Mouse (Mus musculus) gastrocnemius, adult 2 months (tissue): ENCODE results near the gene Ppp1r12c. TPM values are rescaled to one million over a fixed set of nuclear protein-coding genes. Genes with fewer than 3 reads are reported as not detected.
"Not testable (repeated sequence)": the region's sequence is repeated elsewhere in the genome, so short reads cannot be mapped to it uniquely, and the experiment has no call there.

ENCODE experiments used
- DNase-seq: peaks from one replicate; pipeline ENCODE4 v3.0.0; 2022
- H3K27ac ChIP-seq: fragments of 200-600 bp; 2 replicates; pipeline ENCODE4 v1.8.1; 2022; ENCODE audit warnings: mild to moderate bottlenecking
- H3K4me3 ChIP-seq: fragments of 200-600 bp; 2 replicates; pipeline ENCODE4 v1.8.1; 2022; ENCODE audit warnings: mild to moderate bottlenecking, moderate library complexity
- CTCF ChIP-seq: fragments of 200-600 bp; IDR thresholded peaks from 2 replicates; pipeline ENCODE4 v1.8.1; 2022; ENCODE audit warnings: antibody characterized with exemption, mild to moderate bottlenecking, moderate library complexity
- intact Hi-C: fragments of 180-260 bp; cut with DNase I; formaldehyde crosslinking; loops from one replicate; pipeline ENCODE4 v1.15.1; 2025
- total RNA-seq, 2 experiments: library from RNA; stranded (reverse); gene quantifications; 2 replicates each; pipeline ENCODE4 v1.2.3; 2021

Gene Ppp1r12c
- total RNA-seq, 2 experiments from 2014 or later = 17.8 to 24.8 TPM

DNA sequence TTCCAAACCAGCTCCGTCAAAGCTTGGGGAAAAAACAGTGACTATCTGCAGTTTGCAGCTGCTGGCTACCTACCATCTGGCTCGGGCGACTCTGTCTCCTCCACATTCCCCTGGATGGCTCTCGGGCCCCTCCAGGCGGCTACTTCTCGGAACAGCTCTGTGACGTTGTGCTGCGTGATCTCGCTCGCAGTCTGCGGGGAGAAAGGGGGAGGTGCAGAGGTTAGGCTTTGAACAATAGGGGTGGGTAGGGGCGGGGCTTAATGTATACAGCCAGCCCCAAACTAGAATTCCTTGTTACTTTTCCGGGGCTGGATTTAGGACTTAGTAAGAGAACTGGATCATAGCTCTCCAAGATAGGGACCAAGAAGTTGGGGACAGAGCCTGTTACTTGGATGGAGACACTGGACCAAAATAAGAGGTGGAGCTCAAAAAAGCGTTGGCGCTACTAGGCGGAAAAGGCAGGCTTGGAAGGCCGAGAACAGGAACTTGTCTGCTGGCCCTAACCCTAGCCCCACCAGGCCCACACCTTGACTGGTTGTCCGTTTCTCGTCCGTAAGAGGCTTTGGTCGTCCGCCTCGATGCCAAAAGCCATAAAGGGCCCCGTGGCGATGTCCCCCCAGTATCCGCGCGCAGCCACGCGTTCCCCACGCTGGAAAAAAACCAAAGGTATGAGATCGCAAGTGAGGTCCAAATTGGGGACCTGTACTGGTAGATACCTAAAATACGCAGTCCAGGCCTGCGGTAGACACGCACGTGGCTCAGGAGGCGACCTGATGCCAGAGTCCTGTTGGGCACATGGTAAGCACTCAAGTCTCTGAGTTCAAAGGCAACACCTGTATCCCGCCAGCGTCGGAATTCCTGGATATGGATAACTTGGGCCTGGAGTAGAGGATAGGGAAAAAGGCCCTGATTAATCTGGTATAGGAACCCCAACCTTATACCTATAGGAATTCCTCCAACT is 25.1 kb upstream of the Ppp1r12c start:
- intact Hi-C loops = no loop called here
- peak; percentile 63 for TF ChIP-seq CTCF
- Histone ChIP-seq H3K4me3 (peak overlapping the region; percentile 62), H3K27ac (peak overlapping the region; percentile 72)
- DNase-seq = peak; percentile 79

DNA sequence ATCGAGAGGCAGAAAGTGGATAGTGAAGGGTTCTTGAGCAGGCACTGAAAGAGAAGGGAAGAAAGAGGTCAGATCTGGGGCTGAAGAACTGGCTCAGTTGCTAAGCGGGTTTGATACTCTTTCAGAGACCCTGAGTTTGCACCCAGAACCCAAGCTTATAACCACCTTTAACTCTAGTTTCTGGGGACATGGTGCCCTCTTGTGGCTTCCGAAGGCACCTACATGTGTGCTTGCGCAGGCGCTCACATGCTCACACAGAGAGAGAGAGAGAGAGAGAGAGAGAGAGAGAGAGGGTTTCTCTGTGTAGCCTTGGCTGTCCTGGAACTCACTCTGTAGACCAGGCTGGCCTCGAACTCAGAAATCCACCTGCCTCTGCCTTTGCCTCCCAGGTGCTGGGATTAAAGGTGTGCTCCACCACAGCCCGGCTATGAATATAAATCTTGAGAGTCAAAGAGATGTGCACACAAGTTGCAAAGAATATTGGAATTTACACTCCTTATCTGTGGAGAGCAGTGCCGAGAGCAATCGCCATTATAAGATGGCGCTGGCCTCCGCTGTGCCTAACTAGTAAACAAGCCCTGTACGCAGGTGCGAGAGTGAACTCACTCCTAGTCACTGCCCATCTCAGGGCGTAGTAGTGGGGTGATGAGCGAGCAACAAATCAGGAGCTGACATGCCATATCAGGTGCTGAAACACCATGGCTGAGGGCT is 22.9 kb upstream of the Ppp1r12c start, which contains the start of gene Tnni3:
TSS of gene Tnni3 (minus strand) at position 18 of the 711 bp plus-strand sequence.
- peak; percentile 69 for TF ChIP-seq CTCF
- H3K4me3 ChIP-seq, DNase-seq, intact Hi-C loops, H3K27ac ChIP-seq: not testable (repeated sequence)

DNA sequence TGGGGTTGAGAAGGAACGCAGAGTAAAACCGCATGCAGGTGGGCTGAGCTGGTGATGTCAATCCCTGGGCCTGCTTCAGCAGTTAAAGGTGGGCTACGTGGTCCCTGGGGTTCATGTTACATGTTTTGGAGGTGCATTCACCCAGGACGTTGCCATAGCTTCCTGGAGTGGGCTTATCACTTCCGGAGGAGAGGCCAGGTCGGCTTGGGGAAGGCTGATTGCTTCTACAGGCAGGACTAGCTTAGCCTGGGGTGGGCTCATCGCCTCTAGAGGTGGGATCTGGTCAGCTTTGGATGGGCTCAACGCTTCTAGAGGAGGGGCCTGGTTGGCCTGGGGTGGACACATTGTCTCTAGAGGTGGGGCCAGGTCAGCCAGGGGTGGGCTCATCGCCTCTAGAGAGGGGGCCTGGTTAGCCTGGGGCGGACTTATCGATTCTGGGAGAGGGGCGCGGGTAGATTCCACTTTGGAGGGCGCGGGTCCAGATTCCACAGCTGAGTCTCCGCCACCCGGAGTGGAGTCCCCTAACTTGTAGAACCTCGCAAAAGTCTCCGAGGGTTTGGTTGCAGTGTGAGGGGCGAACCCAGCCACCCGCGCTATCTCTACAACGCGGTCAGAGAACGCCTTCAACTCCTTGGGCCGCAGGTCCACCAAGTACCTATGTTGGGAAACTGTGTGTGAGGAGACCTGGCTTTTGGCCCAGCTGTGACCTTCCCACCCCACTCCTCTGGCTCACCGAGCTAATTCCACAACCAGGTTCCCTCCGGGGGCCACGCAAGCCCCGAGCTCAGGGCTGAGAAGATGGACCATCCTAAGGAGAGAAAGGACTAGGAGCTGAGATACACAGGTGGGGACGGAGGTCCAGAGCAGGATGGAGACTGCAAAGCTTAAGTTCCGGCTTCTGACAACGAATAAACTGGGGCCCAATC is 22.0 kb upstream of the Ppp1r12c start:
- Histone ChIP-seq H3K27ac (no peak overlapping the region), H3K4me3 (no peak overlapping the region)
- intact Hi-C loops = no loop called here
- DNase-seq = no peak
- no peak for TF ChIP-seq CTCF

DNA sequence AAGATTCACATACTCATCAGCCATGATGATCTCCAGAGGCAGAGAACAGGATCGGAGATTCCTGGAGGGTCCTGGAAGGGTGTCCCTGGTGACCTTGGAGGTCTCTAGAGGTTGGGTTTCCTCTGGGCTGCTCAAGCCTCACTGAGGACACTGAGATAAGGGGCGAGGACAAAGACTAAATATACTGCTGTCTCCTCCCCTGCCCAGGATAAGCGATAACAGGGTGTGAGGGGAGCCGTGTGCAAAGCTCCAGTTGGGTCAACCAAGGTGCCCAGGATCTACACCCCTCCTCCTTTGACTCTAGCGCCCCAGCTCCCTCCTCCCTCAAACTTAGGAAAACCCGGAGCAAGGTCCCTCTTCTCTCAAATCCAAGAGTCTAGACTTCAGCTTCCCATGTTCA is 20.8 kb upstream of the Ppp1r12c start:
- H3K27ac ChIP-seq = no peak overlapping the region
- no peak overlapping the region for H3K4me3 ChIP-seq
- intact Hi-C loops = no loop called here
- DNase-seq = no peak
- no peak for TF ChIP-seq CTCF

DNA sequence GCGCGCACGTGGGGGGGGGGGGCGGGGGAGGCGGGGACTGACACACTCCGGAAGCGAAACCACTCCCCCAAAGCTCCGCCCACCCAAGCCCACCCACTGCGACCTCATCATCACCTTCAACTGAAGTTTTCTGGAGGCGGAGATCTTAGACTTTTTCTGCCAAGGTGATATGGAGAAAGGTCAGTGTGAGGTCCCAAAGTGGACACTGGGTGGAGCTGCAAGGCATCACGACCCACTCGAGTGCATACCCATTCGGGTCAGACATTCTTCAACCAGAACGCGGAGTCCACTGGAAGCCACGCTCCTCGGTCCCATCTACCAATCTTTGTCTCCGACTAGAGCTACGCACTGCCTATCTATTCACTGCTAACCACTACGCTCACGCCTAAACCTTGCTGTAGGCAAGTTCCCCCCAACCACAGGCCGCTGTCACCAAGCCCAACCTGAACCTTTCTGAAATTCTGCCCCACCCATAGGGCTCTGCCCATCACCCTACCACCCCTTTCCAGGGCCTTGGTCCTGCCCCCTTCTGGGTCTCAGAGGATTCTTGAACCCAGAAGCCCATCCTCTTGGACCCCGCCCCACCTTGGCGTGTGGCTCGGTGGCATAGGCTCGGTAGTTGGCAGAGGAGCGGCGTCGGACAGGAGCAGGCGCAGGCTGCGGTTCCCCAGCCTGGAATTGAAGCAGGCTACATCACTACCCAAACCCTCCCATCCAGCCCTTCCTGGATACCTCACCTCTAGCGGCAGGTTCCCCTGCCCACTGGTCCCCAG is 19.9 kb upstream of the Ppp1r12c start:
- intact Hi-C loops = no loop called here
- no peak overlapping the region for H3K27ac ChIP-seq
- DNase-seq = no peak
- no peak for TF ChIP-seq CTCF
- H3K4me3 ChIP-seq = peak overlapping the region; percentile 48

DNA sequence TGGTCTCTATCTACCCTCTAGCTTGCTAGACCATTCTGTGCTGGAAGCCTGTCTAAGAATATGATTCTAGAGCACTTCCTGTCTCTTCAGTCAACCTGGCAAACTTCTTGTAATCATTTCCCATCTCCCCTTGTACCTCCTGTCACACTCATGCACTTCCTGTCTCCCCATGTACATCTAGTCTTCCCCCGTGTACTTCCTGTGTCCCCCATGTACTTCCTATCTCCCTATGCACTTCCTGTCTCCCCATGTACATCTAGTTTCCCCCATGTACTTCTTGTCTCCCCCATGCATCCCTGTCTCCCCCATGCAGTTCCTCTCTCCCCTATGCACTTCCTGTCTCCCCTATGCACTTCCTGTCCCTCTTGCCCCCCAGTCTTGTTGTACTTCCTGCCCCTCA is 17.0 kb upstream of the Ppp1r12c start:
- H3K4me3 ChIP-seq = no peak overlapping the region
- intact Hi-C loops = no loop called here
- H3K27ac ChIP-seq = no peak overlapping the region
- TF ChIP-seq CTCF = no peak
- no peak for DNase-seq

DNA sequence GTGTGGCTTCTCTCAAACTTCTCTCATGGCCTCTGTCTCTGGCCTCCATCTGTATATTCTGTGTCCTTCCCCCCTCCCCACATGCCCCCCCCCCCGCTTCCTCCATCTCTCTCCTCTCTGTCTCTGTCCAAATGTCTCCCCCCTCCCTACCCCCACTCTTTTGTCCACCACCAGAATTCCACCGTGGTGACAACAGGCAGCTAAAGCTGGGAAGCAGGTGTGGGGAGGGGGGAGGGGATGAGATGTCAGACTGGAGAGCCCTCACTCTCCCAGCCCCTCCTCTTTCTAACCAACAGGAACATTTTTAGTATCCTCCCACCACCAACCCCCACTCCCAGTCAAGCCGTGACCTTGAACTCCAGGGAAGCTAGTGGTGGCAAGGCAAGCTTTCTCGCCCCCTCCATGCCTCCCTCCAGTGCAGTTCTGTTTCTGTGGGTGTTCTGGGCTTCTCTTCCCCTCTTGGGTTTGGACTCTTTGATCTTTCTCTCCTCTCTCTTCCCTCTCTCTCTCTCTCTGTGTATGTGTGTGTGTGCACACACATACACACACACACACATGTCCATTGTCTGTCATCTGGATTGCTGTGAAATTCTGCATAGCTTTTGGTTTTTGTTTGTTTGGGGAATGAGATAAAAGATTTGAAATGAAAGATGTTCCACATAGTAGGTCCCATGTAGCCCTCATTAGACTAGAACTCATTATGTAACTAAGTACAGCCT is 15.0 kb upstream of the Ppp1r12c start, which contains the start of gene Tnnt1:
TSS of gene Tnnt1 (minus strand) at position 51 of the 719 bp plus-strand sequence.
- TF ChIP-seq CTCF = no peak
- Histone ChIP-seq H3K4me3 (no peak within 1 kb of the TSS; the same call in 1 of the 2 replicates), H3K27ac (peak within 1 kb of the TSS; percentile 24; the same call in 1 of the 2 replicates)
- DNase-seq = no peak
- intact Hi-C loops = no loop called here

DNA sequence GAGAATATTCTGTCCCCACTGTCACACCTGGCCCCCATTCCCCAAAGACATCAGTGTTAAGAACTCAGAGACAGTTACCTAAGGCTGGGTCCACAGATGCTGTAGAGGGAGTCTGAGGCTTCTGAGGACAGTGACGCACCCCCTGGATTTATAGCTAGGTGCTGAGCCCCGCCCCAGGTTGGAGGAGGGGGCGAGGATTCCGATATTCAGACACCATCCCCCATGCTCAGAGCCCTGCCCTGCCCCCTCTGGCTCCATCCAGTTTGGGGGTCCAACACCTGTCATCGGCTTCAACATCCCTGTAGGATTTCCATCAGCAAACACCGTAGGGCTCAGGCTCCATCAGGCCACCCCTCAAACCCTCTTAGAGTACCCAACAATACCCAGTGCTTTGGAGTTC is 14.4 kb upstream of the Ppp1r12c start:
- DNase-seq = no peak
- peak overlapping the region; percentile 24; the same call in 1 of the 2 replicates for H3K27ac ChIP-seq
- intact Hi-C loops = no loop called here
- H3K4me3 ChIP-seq = no peak overlapping the region
- TF ChIP-seq CTCF = no peak

DNA sequence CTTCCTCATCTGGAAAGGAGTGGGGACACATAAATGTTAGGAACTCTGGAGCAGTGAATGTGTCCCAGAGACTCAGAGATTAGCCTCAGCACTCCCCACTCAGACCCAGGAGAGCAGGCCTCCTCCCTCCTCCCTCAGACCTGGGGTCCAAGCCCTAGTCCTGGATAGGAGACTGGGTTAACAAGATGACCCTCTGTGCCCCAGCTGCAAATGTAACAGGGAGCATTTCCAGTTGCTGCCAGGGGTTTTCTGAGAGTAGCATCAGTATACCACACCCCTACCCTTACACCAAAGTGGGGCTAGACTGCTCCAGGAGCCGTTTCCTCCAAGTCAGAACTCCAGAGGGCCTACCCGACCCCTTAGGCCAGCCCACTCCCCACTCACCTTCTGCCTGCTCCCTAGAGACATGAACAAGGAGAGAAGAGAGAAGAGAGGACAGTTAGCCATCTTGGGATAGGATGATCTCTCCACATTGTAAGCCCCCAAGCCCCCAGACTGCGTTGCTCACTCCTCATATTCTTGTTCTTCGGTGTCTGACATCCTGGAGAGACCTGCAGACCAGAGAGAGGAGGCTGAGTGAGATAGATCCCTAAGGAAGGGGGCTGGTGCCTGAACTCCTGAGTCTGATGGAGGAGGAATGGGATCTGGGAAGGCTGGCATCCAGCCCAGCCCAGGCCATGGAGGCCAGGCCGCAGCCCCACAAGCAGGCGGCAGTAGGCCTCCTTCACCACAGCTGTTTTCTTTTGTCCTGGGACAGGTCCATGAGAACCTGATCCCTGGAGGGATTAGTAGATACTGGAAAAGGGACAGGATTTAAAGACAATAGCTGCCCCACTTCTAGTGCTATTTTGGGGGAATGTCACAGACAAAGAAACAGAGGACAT is 12.6 kb upstream of the Ppp1r12c start:
- peak overlapping the region; percentile 17 for H3K4me3 ChIP-seq
- intact Hi-C loops = no loop called here
- TF ChIP-seq CTCF = no peak
- H3K27ac ChIP-seq = peak overlapping the region; percentile 41; the same call in 1 of the 2 replicates
- DNase-seq = no peak

DNA sequence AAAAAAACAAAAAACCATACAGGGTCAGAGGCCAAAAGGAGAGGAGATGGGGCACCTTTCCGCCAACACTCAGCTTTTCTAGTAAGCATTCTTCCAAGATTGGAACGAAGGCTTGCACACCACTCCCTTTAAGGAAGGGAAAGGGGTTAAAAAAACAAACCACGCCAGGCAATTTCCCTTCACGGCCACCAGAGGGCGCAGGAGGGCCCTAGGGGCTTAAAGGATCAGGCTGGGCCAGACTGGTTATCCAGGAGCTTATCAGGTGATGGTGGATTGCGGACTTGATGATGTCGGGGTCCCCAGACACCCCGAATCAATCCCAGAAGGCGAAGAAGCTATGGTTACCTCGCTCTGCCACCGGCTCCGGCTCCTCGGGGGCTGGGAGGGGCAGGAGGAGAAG is 11.8 kb upstream of the Ppp1r12c start:
- intact Hi-C loops = no loop called here
- peak; percentile 61 for DNase-seq

More for the DNA sequence above, 11.8 kb upstream of the Ppp1r12c start:
- peak overlapping the region; percentile 17 for H3K4me3 ChIP-seq
- H3K27ac ChIP-seq = peak overlapping the region; percentile 41; the same call in 1 of the 2 replicates
- peak; percentile 93; the same call in 1 of the 2 replicates for TF ChIP-seq CTCF
